Mouse (Mus musculus): Measurements from ENCODE around the gene Gm45837.

GRCm38 (mm10) chr7:101462327-101463068, 51.8 kb downstream of the Gm45837 start:
- no peak for TF ChIP-seq CTCF (IDR thresholded peaks at IDR 0.05 in 2 of 3, conservative IDR thresholded peaks at IDR 0.05 in 1 of 3; ENCODE audit: control insufficient read depth in 1 of 3, insufficient read depth in 1 of 3, low read depth in 2 of 3, low read length in 3 of 3, poor library complexity in 1 of 3, severe bottlenecking in 1 of 3)
- no peak for TF ChIP-seq POLR2A (IDR thresholded peaks at IDR 0.05; ENCODE audit: control insufficient read depth in 1 of 2, insufficient read depth in 1 of 2, low read depth in 1 of 2, low read length in 2 of 2, poor library complexity in 1 of 2)
- TF ChIP-seq ZNF384 (IDR thresholded peaks at IDR 0.05; ENCODE audit: low read depth, low read length): no peak
- no peak for TF ChIP-seq POLR2AphosphoS5 (IDR thresholded peaks at IDR 0.05; ENCODE audit: borderline replicate concordance, low read depth, low read length)

Measured in MEL (cell line).